Mouse (Mus musculus): ENCODE measurements around the gene Fau.

The Fau gene

DNA sequence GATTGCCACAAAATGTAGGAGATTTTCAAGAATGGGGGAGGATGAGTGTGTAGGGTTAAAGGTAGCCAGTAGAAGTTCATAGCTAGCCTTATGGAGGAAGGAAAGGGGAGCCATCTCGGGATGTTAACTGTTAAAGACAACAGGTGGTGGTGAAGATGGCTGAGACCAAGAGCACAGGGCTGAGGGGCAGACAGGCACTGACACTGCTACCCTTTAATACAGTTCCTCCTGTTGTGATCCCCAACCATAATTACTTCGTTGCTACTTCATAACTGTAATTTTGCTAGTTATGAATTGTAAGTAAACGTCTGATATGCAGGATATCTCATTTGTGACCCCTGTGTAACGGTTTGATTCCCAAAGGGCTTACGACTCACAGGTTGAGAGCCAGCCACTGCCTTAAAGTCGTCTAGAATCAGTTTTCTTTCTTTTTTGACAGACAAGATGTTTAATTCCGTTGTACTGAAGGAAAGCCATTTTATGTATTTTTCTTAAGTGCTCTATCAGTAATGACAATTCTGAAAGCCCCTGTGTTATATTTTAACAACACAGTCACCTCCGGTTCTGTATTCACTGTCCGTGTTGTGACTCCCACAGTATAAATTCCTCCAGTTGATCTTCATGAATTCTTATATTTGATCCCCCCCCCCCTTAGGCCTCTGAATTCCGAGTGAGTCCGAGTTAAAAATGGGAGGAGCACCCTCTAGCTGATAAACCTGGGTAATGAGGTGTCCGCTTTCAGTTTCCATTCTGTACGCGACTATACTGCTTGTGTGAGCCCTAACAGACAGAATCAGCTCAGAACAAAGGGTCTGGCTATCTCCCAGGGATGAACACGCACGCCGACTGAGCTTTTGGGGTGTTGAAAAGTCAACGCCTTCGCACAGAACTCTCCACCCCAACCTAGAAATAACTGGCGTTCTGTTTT lies 12.0 kb upstream of the Fau start:
- DNase-seq (ENCODE audit: low read depth, low spot score), result peak; percentile 49

- peak; percentile 98 for DNase-seq (ENCODE audit: low read depth, low spot score)
Observed at GRCm38 (mm10) chr19:6046294-6047153, 11.1 kb upstream of the Fau start, which contains the start of gene Syvn1. Gene Syvn1 (plus strand): TSS chr19:6046576.

GRCm38 (mm10) chr19:6047154-6047898 lies 10.3 kb upstream of the Fau start:
- DNase-seq (ENCODE audit: low read depth, low spot score), result no peak

- no peak for DNase-seq (ENCODE audit: low read depth, low spot score)
Observed at GRCm38 (mm10) chr19:6047899-6048166, 9.8 kb upstream of the Fau start.

- no peak for DNase-seq (ENCODE audit: low read depth, low spot score)
Observed at GRCm38 (mm10) chr19:6048681-6049410, 8.8 kb upstream of the Fau start.

- no peak for DNase-seq (ENCODE audit: low read depth, low spot score)
Observed at GRCm38 (mm10) chr19:6052516-6052915, 5.1 kb upstream of the Fau start.

DNA sequence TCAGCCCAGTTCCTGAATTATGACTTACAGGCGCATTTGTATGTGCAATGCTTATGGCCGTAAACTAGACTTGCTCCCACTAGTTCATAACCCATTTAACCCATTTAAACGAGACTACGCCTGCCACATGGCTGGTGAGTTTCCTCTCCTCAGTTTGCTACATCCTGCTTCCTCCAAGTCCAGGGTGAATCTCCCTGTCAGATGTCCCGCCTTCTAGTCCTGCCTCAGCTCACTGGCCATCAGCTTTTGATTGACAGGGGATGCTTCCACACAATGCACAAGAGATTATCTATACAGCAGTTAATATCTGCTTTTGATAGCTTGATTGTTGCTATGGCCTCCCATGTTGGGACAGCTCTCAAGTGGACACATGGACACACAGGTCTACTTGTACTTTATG lies 3.3 kb upstream of the Fau start:
- DNase-seq (ENCODE audit: low read depth, low spot score), result peak; percentile 55

- no peak for DNase-seq (ENCODE audit: low read depth, low spot score)
Observed at GRCm38 (mm10) chr19:6056696-6057095, 948 bp upstream of the Fau start.

DNA sequence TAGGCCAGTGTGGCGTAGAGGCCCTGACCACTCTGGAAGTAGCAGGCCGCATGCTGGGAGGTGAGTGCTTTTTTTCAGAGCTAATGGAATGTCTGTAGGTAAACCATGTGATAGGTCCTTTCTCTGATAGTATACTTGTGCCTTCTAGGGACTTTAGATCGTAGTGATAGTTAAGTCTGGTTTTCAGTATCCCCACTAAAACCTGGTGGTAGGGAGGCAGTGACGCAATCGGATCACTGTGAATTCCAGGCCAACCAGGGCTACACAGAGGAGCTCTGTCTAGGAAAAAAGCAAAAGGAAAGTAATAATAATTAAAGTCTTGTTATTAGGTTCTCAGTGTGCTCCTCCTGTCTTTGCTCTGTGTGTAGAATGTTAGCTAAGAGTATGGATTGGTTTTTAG lies 869 bp downstream of the Fau start:
- peak; percentile 39 for DNase-seq (ENCODE audit: low read depth, low spot score)

DNA sequence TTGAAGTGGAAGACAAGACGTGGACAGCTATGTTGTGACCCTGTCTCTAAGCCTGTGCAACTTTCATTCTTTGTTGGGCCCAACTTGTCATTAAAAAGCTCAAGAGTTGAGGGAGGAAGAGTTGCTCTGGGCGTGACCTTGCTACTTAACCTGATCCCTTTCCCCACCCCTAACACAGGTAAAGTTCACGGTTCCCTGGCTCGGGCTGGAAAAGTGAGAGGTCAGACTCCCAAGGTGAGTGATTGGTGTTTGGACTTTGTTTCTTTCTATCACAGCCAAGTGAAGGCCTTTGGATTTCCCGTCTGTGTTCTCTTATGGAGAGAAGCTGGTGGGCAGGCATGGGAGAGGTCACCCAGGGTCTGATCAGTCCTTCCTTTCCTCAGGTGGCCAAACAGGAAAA lies 1.3 kb downstream of the Fau start:
- no peak for DNase-seq (ENCODE audit: low read depth, low spot score)

GRCm38 (mm10) chr19:6061021-6061533 lies 3.4 kb downstream of the Fau start, which contains the start of gene Znhit2:
Gene Znhit2 (plus strand): TSS chr19:6061192.
- peak; percentile 99 for DNase-seq (ENCODE audit: low read depth, low spot score)

GRCm38 (mm10) chr19:6061641-6062302 lies 4.1 kb downstream of the Fau start:
- peak; percentile 75 for DNase-seq (ENCODE audit: low read depth, low spot score)

GRCm38 (mm10) chr19:6062418-6062817 lies 4.8 kb downstream of the Fau start:
- DNase-seq (ENCODE audit: low read depth, low spot score), result no peak

- no peak for DNase-seq (ENCODE audit: low read depth, low spot score)
Observed at GRCm38 (mm10) chr19:6063081-6063480, 5.4 kb downstream of the Fau start.

DNA sequence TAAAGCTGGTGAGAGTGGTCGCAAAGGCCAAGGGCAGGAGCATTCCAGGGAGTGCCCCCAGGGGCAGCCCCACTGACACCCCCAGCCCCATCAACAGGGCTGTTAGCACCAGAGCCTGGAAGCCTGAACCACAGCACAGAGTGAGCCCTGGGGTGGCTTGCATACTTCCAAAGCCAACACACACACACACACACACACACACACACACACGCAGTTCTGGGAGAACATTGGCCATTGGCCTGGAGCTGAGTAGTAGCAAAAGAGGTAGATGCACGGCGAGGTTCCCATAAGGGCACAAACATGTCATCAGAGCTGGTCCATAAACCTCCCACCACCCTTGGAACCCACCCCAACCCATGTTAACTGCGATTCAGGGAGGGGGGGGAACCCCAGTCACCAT lies 8.9 kb downstream of the Fau start:
- DNase-seq (ENCODE audit: low read depth, low spot score), result no peak

- peak; percentile 87 for DNase-seq (ENCODE audit: low read depth, low spot score)
Observed at GRCm38 (mm10) chr19:6067011-6067723, 9.5 kb downstream of the Fau start.

DNA sequence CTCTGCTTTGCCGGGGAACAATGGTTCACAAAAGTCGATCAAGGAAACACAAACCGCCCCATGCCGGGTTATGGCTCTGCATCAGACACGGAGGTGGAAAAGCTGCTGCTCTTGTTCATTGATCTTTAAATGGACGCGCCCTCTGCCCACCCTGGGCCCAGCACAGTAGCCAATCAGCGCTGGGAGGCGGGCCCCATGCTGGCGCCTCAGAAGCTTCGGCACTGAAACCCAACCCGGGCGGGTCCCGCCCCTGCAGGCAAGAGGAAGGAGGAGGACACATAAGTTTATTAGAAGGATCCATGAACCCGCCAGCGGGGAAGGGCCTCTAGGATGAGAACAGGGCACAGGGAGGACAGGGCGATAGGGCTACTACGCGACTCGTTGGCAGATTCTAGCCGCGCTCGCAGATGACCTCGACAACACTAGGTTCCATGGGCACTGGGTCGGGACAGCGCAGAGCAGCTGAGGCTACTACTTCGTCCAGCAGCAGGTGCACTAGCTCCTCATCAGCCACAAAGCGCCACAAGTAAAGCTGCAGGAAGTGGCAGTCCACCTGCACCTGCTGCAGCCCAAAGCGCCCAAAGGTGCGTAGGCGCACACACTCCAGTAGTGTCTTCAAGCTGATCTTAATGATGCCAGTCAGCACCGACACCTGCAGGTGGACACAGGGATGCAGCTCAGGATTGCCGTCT lies 10.2 kb downstream of the Fau start, which contains the start of gene Tm7sf2:
TSS of gene Tm7sf2 (minus strand) at position 650 of the 692 bp plus-strand sequence.
- peak; percentile 84 for DNase-seq (ENCODE audit: low read depth, low spot score)

DNA sequence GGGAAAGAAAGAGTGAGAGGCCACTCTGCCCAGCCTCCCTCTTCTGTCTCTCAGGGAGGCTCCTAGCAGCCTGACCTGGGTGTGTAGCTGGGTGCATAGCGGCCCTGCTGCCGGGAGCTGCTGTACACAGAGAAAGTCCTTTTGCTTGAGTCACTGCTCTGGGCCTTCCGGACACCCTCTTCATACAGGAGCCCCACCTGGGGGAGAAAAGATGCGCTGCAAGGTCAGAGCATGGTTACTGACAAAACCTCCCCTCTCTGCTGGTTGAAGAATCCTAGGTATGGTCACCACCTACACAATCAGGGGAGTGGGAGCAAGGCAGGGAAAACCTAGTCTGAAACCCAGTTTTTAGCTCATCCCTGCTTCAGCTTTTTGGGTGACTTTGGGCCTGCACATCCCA lies 11.3 kb downstream of the Fau start:
- peak; percentile 73 for DNase-seq (ENCODE audit: low read depth, low spot score)

- no peak for DNase-seq (ENCODE audit: low read depth, low spot score)
Observed at GRCm38 (mm10) chr19:6069851-6070250, 12.2 kb downstream of the Fau start.

Data from 3T3-L1 (cell line).